Mouse (Mus musculus) hindbrain, embryonic 16.5 days (tissue): Measurements from ENCODE around the gene Wbp1. TPM values are rescaled to one million over a fixed set of nuclear protein-coding genes. Genes with fewer than 3 reads are reported as not detected.
A peak's percentile ranks its signal among the peaks of the same experiment; 100 is the strongest.

Experiments used
- ATAC-seq: fragments of 200-750 bp; cut with Nextera tagmentation; 2 replicates; pipeline ENCODE4 v1.8.0; 2017; ENCODE audit warnings: moderate TSS enrichment, moderate library complexity
- H3K27ac ChIP-seq: fragments of 300-500 bp; sonication (generic); 2 replicates; pipeline ENCODE4 v1.5.1; 2014; ENCODE audit warnings: low read depth, mild to moderate bottlenecking, control low read depth, low read length, moderate library complexity
- H3K27me3 ChIP-seq: fragments of 300-500 bp; sonication (generic); replicated peaks from 2 replicates; pipeline ENCODE4 v1.6.1; 2014; ENCODE audit warnings: low read length; ENCODE audit not compliant: control insufficient read depth, insufficient read depth
- H3K36me3 ChIP-seq: fragments of 300-500 bp; sonication (generic); 2 replicates; pipeline ENCODE4 v1.6.1; 2014; ENCODE audit warnings: mild to moderate bottlenecking, low read length, moderate library complexity, mixed read lengths; ENCODE audit not compliant: control insufficient read depth, insufficient read depth
- H3K4me1 ChIP-seq: fragments of 300-500 bp; sonication (generic); 2 replicates; pipeline ENCODE4 v1.6.1; 2014; ENCODE audit warnings: low read depth, low read length; ENCODE audit not compliant: control insufficient read depth, insufficient read depth
- H3K4me2 ChIP-seq: fragments of 300-500 bp; sonication (generic); 2 replicates; pipeline ENCODE4 v1.6.1; 2014; ENCODE audit warnings: mild to moderate bottlenecking, low read length, control low read depth, moderate library complexity
- H3K4me3 ChIP-seq: fragments of 300-500 bp; sonication (generic); 2 replicates; pipeline ENCODE4 v1.5.1; 2014; ENCODE audit warnings: mild to moderate bottlenecking, low read length, control low read depth, moderate library complexity
- H3K9ac ChIP-seq: fragments of 300-500 bp; sonication (generic); 2 replicates; pipeline ENCODE4 v1.6.1; 2014; ENCODE audit warnings: low read depth, mild to moderate bottlenecking, control low read depth, low read length, moderate library complexity
- H3K9me3 ChIP-seq: fragments of 300-500 bp; sonication (generic); 2 replicates; pipeline ENCODE4 v1.6.1; 2014; ENCODE audit warnings: mild to moderate bottlenecking, low read length, moderate library complexity; ENCODE audit not compliant: control insufficient read depth
- WGBS: fragments of 180-500 bp; shearing (Covaris S2); extraction: QIAGEN DNeasy Blood & Tissue Kit; methylation state at CpG from one replicate; pipeline ENCODE4 v1.1.7; 2014; 5-methylcytosine and 5-hydroxymethylcytosine counted together
- polyA plus RNA-seq: library from polyadenylated mRNA; unstranded; fragments of >200 nt; fragmentation: Nextera tagmentation; extraction: Ambion mirVana; gene quantifications from 2 replicates; pipeline ENCODE4 v1.2.1, GENCODE M21; 2015

The Wbp1 gene
- polyA plus RNA-seq, 1 experiment from 2014 or later, result 146 TPM

GRCm38 (mm10) chr6:83135571-83136161, 14.3 kb upstream of the Wbp1 start:
- 0 out of 2 replicates have a peak overlapping the region, but pooled peaks have one; percentile 41 for H3K9ac ChIP-seq
- peak overlapping the region; percentile 26 for H3K4me3 ChIP-seq
- H3K27me3 ChIP-seq, result peaks cover 8% of the 10 kb centered on the region; the same call in 1 of the 2 replicates
- peaks cover 12% of the 10 kb centered on the region; the same call in 1 of the 2 replicates for H3K4me1 ChIP-seq
- no peaks in the 10 kb centered on the region for H3K9me3 ChIP-seq
- ATAC-seq, result no peak
- 8% methylated on average over 37 of the region's 37 CpGs for WGBS
- H3K4me2 ChIP-seq, result peak overlapping the region; percentile 54
- no peaks in the 10 kb centered on the region for H3K36me3 ChIP-seq
- no peak overlapping the region for H3K27ac ChIP-seq

GRCm38 (mm10) chr6:83134951-83135513, 13.7 kb upstream of the Wbp1 start, which contains the start of gene Rtkn:
Rtkn (plus strand) TSS chr6:83135463.
- 0 out of 2 replicates have a peak within 1 kb of the TSS, but pooled peaks have one; percentile 41 for H3K9ac ChIP-seq
- peaks cover 8% of the 10 kb centered on the region; the same call in 1 of the 2 replicates for H3K27me3 ChIP-seq
- no peaks in the 10 kb centered on the region for H3K36me3 ChIP-seq
- H3K27ac ChIP-seq, result no peak within 1 kb of the TSS
- peaks cover 12% of the 10 kb centered on the region; the same call in 1 of the 2 replicates for H3K4me1 ChIP-seq
- no peaks in the 10 kb centered on the region for H3K9me3 ChIP-seq
- H3K4me2 ChIP-seq, result peak within 1 kb of the TSS; percentile 54
- ATAC-seq, result no peak
- WGBS, result 52% methylated on average over 7 of the region's 7 CpGs
- peak within 1 kb of the TSS; percentile 26 for H3K4me3 ChIP-seq

GRCm38 (mm10) chr6:83134226-83134625, 12.9 kb upstream of the Wbp1 start:
- WGBS, result 74% methylated on average over 3 of the region's 3 CpGs
- Histone ChIP-seq H3K36me3 (no peaks in the 10 kb centered on the region), H3K4me2 (no peak overlapping the region), H3K9ac (no peak overlapping the region), H3K27ac (no peak overlapping the region), H3K4me1 (peaks cover 12% of the 10 kb centered on the region; the same call in 1 of the 2 replicates), H3K9me3 (no peaks in the 10 kb centered on the region), H3K4me3 (no peak overlapping the region), H3K27me3 (peaks cover 8% of the 10 kb centered on the region; the same call in 1 of the 2 replicates)
- no peak for ATAC-seq

GRCm38 (mm10) chr6:83132176-83132919, 11.0 kb upstream of the Wbp1 start:
- WGBS, result 88% methylated on average over 9 of the region's 9 CpGs
- Histone ChIP-seq H3K36me3 (no peaks in the 10 kb centered on the region), H3K9me3 (no peaks in the 10 kb centered on the region), H3K27me3 (peaks cover 8% of the 10 kb centered on the region; the same call in 1 of the 2 replicates), H3K4me1 (peaks cover 9% of the 10 kb centered on the region; the same call in 1 of the 2 replicates), H3K4me2 (no peak overlapping the region), H3K9ac (no peak overlapping the region), H3K4me3 (no peak overlapping the region), H3K27ac (no peak overlapping the region)
- no peak for ATAC-seq

- Histone ChIP-seq H3K27ac (no peak overlapping the region), H3K9ac (no peak overlapping the region), H3K27me3 (peaks cover 8% of the 10 kb centered on the region; the same call in 1 of the 2 replicates), H3K4me1 (peaks cover 9% of the 10 kb centered on the region; the same call in 1 of the 2 replicates), H3K4me3 (no peak overlapping the region), H3K4me2 (no peak overlapping the region), H3K36me3 (no peaks in the 10 kb centered on the region), H3K9me3 (no peaks in the 10 kb centered on the region)
- WGBS, result 76% methylated on average over 6 of the region's 6 CpGs
- ATAC-seq, result no peak
These were observed 10.2 kb upstream of the Wbp1 start for GRCm38 (mm10) chr6:83131469-83132034.

- H3K27me3 ChIP-seq, result no peaks in the 10 kb centered on the region
- H3K36me3 ChIP-seq, result peaks cover 2% of the 10 kb centered on the region; the same call in 1 of the 2 replicates
- no peak overlapping the region for H3K4me2 ChIP-seq
- H3K9ac ChIP-seq, result no peak overlapping the region
- peaks cover 18% of the 10 kb centered on the region for H3K4me1 ChIP-seq
- no peaks in the 10 kb centered on the region for H3K9me3 ChIP-seq
- H3K4me3 ChIP-seq, result no peak overlapping the region
- ATAC-seq, result no peak
- no peak overlapping the region for H3K27ac ChIP-seq
- WGBS, result 94% methylated on average over 5 of the region's 5 CpGs
These were observed 6.1 kb upstream of the Wbp1 start for GRCm38 (mm10) chr6:83127419-83127818.

- Histone ChIP-seq H3K36me3 (peaks cover 2% of the 10 kb centered on the region; the same call in 1 of the 2 replicates), H3K4me1 (peaks cover 29% of the 10 kb centered on the region), H3K27ac (peak within 1 kb of the TSS; percentile 66), H3K4me2 (peak within 1 kb of the TSS; percentile 94), H3K27me3 (no peaks in the 10 kb centered on the region), H3K9me3 (no peaks in the 10 kb centered on the region), H3K9ac (peak within 1 kb of the TSS; percentile 77), H3K4me3 (peak within 1 kb of the TSS; percentile 89)
- ATAC-seq, result no peak
- 30% methylated on average over 5 of the region's 5 CpGs for WGBS
These were observed 4.0 kb upstream of the Wbp1 start, which contains the start of gene Ino80b for GRCm38 (mm10) chr6:83125331-83125730. Ino80b (minus strand) TSS chr6:83125431.

- Histone ChIP-seq H3K9ac (peak overlapping the region; percentile 77), H3K36me3 (peaks cover 2% of the 10 kb centered on the region; the same call in 1 of the 2 replicates)
- under 1% methylated on average over 30 of the region's 30 CpGs for WGBS
These were observed 3.5 kb upstream of the Wbp1 start for GRCm38 (mm10) chr6:83124851-83125312.

More at GRCm38 (mm10) chr6:83124851-83125312, 3.5 kb upstream of the Wbp1 start:
- Histone ChIP-seq H3K27ac (peak overlapping the region; percentile 66), H3K4me3 (peak overlapping the region; percentile 89), H3K27me3 (no peaks in the 10 kb centered on the region), H3K9me3 (no peaks in the 10 kb centered on the region), H3K4me1 (peaks cover 33% of the 10 kb centered on the region), H3K4me2 (peak overlapping the region; percentile 94)
- peak; percentile 40 for ATAC-seq
